Mouse (Mus musculus): ENCODE measurements around the gene Yjefn3. TPM values are rescaled to one million over a fixed set of nuclear protein-coding genes. Genes with fewer than 3 reads are reported as not detected.
A peak's percentile ranks its signal among the peaks of the same experiment; 100 is the strongest.

Yjefn3 gene
- polyA plus RNA-seq, 1 experiment from 2014 or later: 13.6 TPM

GRCm38 (mm10) chr8:69900895-69901451 lies 1.5 kb downstream of the Yjefn3 start:
- WGBS: 20% methylated on average over 12 of the region's 12 CpGs
- no peaks in the 10 kb centered on the region for H3K27me3 ChIP-seq (replicated peaks; ENCODE audit: control insufficient read depth, insufficient read depth, low read length)
- peak overlapping the region; percentile 96 for H3K4me2 ChIP-seq (ENCODE audit: low read length)
- H3K4me1 ChIP-seq (ENCODE audit: control insufficient read depth, insufficient read depth, low read depth, low read length): peaks cover 43% of the 10 kb centered on the region
- peak overlapping the region; percentile 76 for H3K9ac ChIP-seq (ENCODE audit: low read depth, low read length)
- no peak for ATAC-seq
- peak overlapping the region; percentile 62 for H3K4me3 ChIP-seq (ENCODE audit: low read length)
- peak overlapping the region; percentile 89 for H3K27ac ChIP-seq (ENCODE audit: low read depth, low read length)
- H3K9me3 ChIP-seq (ENCODE audit: control insufficient read depth, low read length): no peaks in the 10 kb centered on the region
- no peaks in the 10 kb centered on the region for H3K36me3 ChIP-seq (ENCODE audit: control insufficient read depth, insufficient read depth, low read length)

GRCm38 (mm10) chr8:69899876-69900275 lies 2.6 kb downstream of the Yjefn3 start:
- WGBS: 96% methylated on average over 2 of the region's 2 CpGs
- Histone ChIP-seq H3K4me3 (ENCODE audit: low read length) (no peak overlapping the region), H3K4me2 (ENCODE audit: low read length) (0 out of 2 replicates have a peak overlapping the region, but pooled peaks have one; percentile 6), H3K36me3 (ENCODE audit: control insufficient read depth, insufficient read depth, low read length) (no peaks in the 10 kb centered on the region), H3K9ac (ENCODE audit: low read depth, low read length) (no peak overlapping the region), H3K4me1 (ENCODE audit: control insufficient read depth, insufficient read depth, low read depth, low read length) (peaks cover 46% of the 10 kb centered on the region), H3K9me3 (ENCODE audit: control insufficient read depth, low read length) (no peaks in the 10 kb centered on the region), H3K27me3 (replicated peaks; ENCODE audit: control insufficient read depth, insufficient read depth, low read length) (no peaks in the 10 kb centered on the region), H3K27ac (ENCODE audit: low read depth, low read length) (no peak overlapping the region)
- ATAC-seq: no peak

- Histone ChIP-seq H3K27ac (ENCODE audit: low read depth, low read length) (no peak overlapping the region), H3K27me3 (replicated peaks; ENCODE audit: control insufficient read depth, insufficient read depth, low read length) (no peaks in the 10 kb centered on the region), H3K9me3 (ENCODE audit: control insufficient read depth, low read length) (no peaks in the 10 kb centered on the region), H3K9ac (ENCODE audit: low read depth, low read length) (no peak overlapping the region), H3K4me2 (ENCODE audit: low read length) (no peak overlapping the region), H3K4me1 (ENCODE audit: control insufficient read depth, insufficient read depth, low read depth, low read length) (peaks cover 37% of the 10 kb centered on the region), H3K4me3 (ENCODE audit: low read length) (no peak overlapping the region), H3K36me3 (ENCODE audit: control insufficient read depth, insufficient read depth, low read length) (no peaks in the 10 kb centered on the region)
- WGBS: 77% methylated on average over 6 of the region's 6 CpGs
- ATAC-seq: no peak
Measured at GRCm38 (mm10) chr8:69897857-69898256, 4.7 kb downstream of the Yjefn3 start.

- no peak overlapping the region for H3K27ac ChIP-seq (ENCODE audit: low read depth, low read length)
- peaks cover 28% of the 10 kb centered on the region for H3K4me1 ChIP-seq (ENCODE audit: control insufficient read depth, insufficient read depth, low read depth, low read length)
- no peak overlapping the region for H3K4me2 ChIP-seq (ENCODE audit: low read length)
- no peak for ATAC-seq
- H3K4me3 ChIP-seq (ENCODE audit: low read length): no peak overlapping the region
- H3K27me3 ChIP-seq (replicated peaks; ENCODE audit: control insufficient read depth, insufficient read depth, low read length): no peaks in the 10 kb centered on the region
- 77% methylated on average over 4 of the region's 4 CpGs for WGBS
- no peak overlapping the region for H3K9ac ChIP-seq (ENCODE audit: low read depth, low read length)
- no peaks in the 10 kb centered on the region for H3K9me3 ChIP-seq (ENCODE audit: control insufficient read depth, low read length)
- no peaks in the 10 kb centered on the region for H3K36me3 ChIP-seq (ENCODE audit: control insufficient read depth, insufficient read depth, low read length)
Measured at GRCm38 (mm10) chr8:69895772-69896451, 6.6 kb downstream of the Yjefn3 start.

- Histone ChIP-seq H3K4me2 (ENCODE audit: low read length) (no peak overlapping the region), H3K36me3 (ENCODE audit: control insufficient read depth, insufficient read depth, low read length) (no peaks in the 10 kb centered on the region), H3K9ac (ENCODE audit: low read depth, low read length) (no peak overlapping the region), H3K4me3 (ENCODE audit: low read length) (no peak overlapping the region), H3K9me3 (ENCODE audit: control insufficient read depth, low read length) (no peaks in the 10 kb centered on the region), H3K27ac (ENCODE audit: low read depth, low read length) (no peak overlapping the region), H3K4me1 (ENCODE audit: control insufficient read depth, insufficient read depth, low read depth, low read length) (peaks cover 18% of the 10 kb centered on the region), H3K27me3 (replicated peaks; ENCODE audit: control insufficient read depth, insufficient read depth, low read length) (peaks cover 6% of the 10 kb centered on the region)
- no peak for ATAC-seq
- 50% methylated on average over 6 of the region's 6 CpGs for WGBS
Measured at GRCm38 (mm10) chr8:69894836-69895332, 7.6 kb downstream of the Yjefn3 start.

GRCm38 (mm10) chr8:69893863-69894262 lies 8.6 kb downstream of the Yjefn3 start:
- H3K4me3 ChIP-seq (ENCODE audit: low read length): no peak overlapping the region
- peaks cover 13% of the 10 kb centered on the region for H3K4me1 ChIP-seq (ENCODE audit: control insufficient read depth, insufficient read depth, low read depth, low read length)
- H3K9ac ChIP-seq (ENCODE audit: low read depth, low read length): no peak overlapping the region
- H3K9me3 ChIP-seq (ENCODE audit: control insufficient read depth, low read length): no peaks in the 10 kb centered on the region
- peaks cover 11% of the 10 kb centered on the region for H3K27me3 ChIP-seq (replicated peaks; ENCODE audit: control insufficient read depth, insufficient read depth, low read length)
- no peak overlapping the region for H3K4me2 ChIP-seq (ENCODE audit: low read length)
- H3K36me3 ChIP-seq (ENCODE audit: control insufficient read depth, insufficient read depth, low read length): no peaks in the 10 kb centered on the region
- no peak overlapping the region for H3K27ac ChIP-seq (ENCODE audit: low read depth, low read length)
- ATAC-seq: no peak
- WGBS: 29% methylated on average over 17 of the region's 17 CpGs

GRCm38 (mm10) chr8:69890813-69891241 lies 11.7 kb downstream of the Yjefn3 start:
- Histone ChIP-seq H3K4me1 (ENCODE audit: control insufficient read depth, insufficient read depth, low read depth, low read length) (peaks cover 29% of the 10 kb centered on the region), H3K27ac (ENCODE audit: low read depth, low read length) (no peak overlapping the region), H3K27me3 (replicated peaks; ENCODE audit: control insufficient read depth, insufficient read depth, low read length) (peaks cover 39% of the 10 kb centered on the region), H3K4me2 (ENCODE audit: low read length) (peak overlapping the region; percentile 5; the same call in 1 of the 2 replicates), H3K4me3 (ENCODE audit: low read length) (no peak overlapping the region), H3K9me3 (ENCODE audit: control insufficient read depth, low read length) (no peaks in the 10 kb centered on the region), H3K9ac (ENCODE audit: low read depth, low read length) (no peak overlapping the region), H3K36me3 (ENCODE audit: control insufficient read depth, insufficient read depth, low read length) (no peaks in the 10 kb centered on the region)
- no peak for ATAC-seq
- WGBS: 37% methylated on average over 19 of the region's 19 CpGs

- no peak overlapping the region for H3K9ac ChIP-seq (ENCODE audit: low read depth, low read length)
- H3K27me3 ChIP-seq (replicated peaks; ENCODE audit: control insufficient read depth, insufficient read depth, low read length): peaks cover 58% of the 10 kb centered on the region
- peak; percentile 5; the same call in 1 of the 2 replicates for ATAC-seq
- no peaks in the 10 kb centered on the region for H3K9me3 ChIP-seq (ENCODE audit: control insufficient read depth, low read length)
- H3K4me1 ChIP-seq (ENCODE audit: control insufficient read depth, insufficient read depth, low read depth, low read length): peaks cover 27% of the 10 kb centered on the region
- H3K36me3 ChIP-seq (ENCODE audit: control insufficient read depth, insufficient read depth, low read length): no peaks in the 10 kb centered on the region
- WGBS: 2% methylated on average over 26 of the region's 32 CpGs
- H3K27ac ChIP-seq (ENCODE audit: low read depth, low read length): no peak overlapping the region
- peak overlapping the region; percentile 50 for H3K4me2 ChIP-seq (ENCODE audit: low read length)
- peak overlapping the region; percentile 29 for H3K4me3 ChIP-seq (ENCODE audit: low read length)
Measured at GRCm38 (mm10) chr8:69888902-69889301, 13.6 kb downstream of the Yjefn3 start.

GRCm38 (mm10) chr8:69888244-69888866 lies 14.2 kb downstream of the Yjefn3 start:
- Histone ChIP-seq H3K27ac (ENCODE audit: low read depth, low read length) (no peak overlapping the region), H3K4me2 (ENCODE audit: low read length) (peak overlapping the region; percentile 50), H3K4me3 (ENCODE audit: low read length) (peak overlapping the region; percentile 29), H3K27me3 (replicated peaks; ENCODE audit: control insufficient read depth, insufficient read depth, low read length) (peaks cover 63% of the 10 kb centered on the region), H3K9me3 (ENCODE audit: control insufficient read depth, low read length) (no peaks in the 10 kb centered on the region), H3K4me1 (ENCODE audit: control insufficient read depth, insufficient read depth, low read depth, low read length) (peaks cover 27% of the 10 kb centered on the region), H3K9ac (ENCODE audit: low read depth, low read length) (no peak overlapping the region), H3K36me3 (ENCODE audit: control insufficient read depth, insufficient read depth, low read length) (no peaks in the 10 kb centered on the region)
- 7% methylated on average over 24 of the region's 24 CpGs for WGBS
- no peak for ATAC-seq

Measured in hindbrain, embryonic 16.5 days (tissue).